Mouse (Mus musculus) hindbrain, embryonic 14.5 days (tissue): ENCODE data around the gene Grin2d. TPM values are rescaled to one million over a fixed set of nuclear protein-coding genes. Genes with fewer than 3 reads are reported as not detected.
"Not testable (repeated sequence)": the region's sequence is repeated elsewhere in the genome, so short reads cannot be mapped to it uniquely, and the experiment has no call there.

ENCODE experiments used
- ATAC-seq: fragments of 200-750 bp; cut with Nextera tagmentation; 2 replicates; pipeline ENCODE4 v1.8.0; 2017; ENCODE audit warnings: moderate number of reproducible peaks, mild to moderate bottlenecking, moderate TSS enrichment, moderate library complexity; ENCODE audit not compliant: low FRiP score
- DNase-seq: peaks from one replicate; pipeline ENCODE4 v3.0.0-alpha.2; 2015; ENCODE audit warnings: low spot score
- H3K27ac ChIP-seq: fragments of 300-500 bp; sonication (generic); 2 replicates; pipeline ENCODE4 v1.5.1; 2014; ENCODE audit warnings: mild to moderate bottlenecking, moderate library complexity
- H3K27me3 ChIP-seq: fragments of 300-500 bp; sonication (generic); 2 replicates; pipeline ENCODE4 v1.6.1; 2014; ENCODE audit warnings: mild to moderate bottlenecking, low read length, mixed read lengths; ENCODE audit not compliant: control insufficient read depth, insufficient read depth
- H3K36me3 ChIP-seq: fragments of 300-500 bp; sonication (generic); replicated peaks from 2 replicates; pipeline ENCODE4 v1.6.1; 2014; ENCODE audit not compliant: control insufficient read depth, insufficient read depth
- H3K4me1 ChIP-seq: fragments of 300-500 bp; sonication (generic); replicated peaks from 2 replicates; pipeline ENCODE4 v1.6.1; 2014; ENCODE audit warnings: antibody characterized with exemption, low read length, mixed read lengths; ENCODE audit not compliant: control insufficient read depth, insufficient read depth
- H3K4me2 ChIP-seq: fragments of 300-500 bp; sonication (generic); replicated peaks from 2 replicates; pipeline ENCODE4 v1.6.1; 2014; ENCODE audit warnings: mild to moderate bottlenecking, moderate library complexity
- H3K4me3 ChIP-seq: fragments of 300-500 bp; sonication (generic); replicated peaks from 2 replicates; pipeline ENCODE4 v1.5.1; 2014; ENCODE audit warnings: mild to moderate bottlenecking, low read length
- H3K9ac ChIP-seq: fragments of 300-500 bp; sonication (generic); 2 replicates; pipeline ENCODE4 v1.6.1; 2014
- H3K9me3 ChIP-seq: fragments of 300-500 bp; sonication (generic); 2 replicates; pipeline ENCODE4 v1.6.1; 2016; ENCODE audit warnings: low read length; ENCODE audit not compliant: control insufficient read depth
- WGBS: fragments of 180-500 bp; shearing (Covaris S2); extraction: QIAGEN DNeasy Blood & Tissue Kit; methylation state at CpG from one replicate; pipeline ENCODE4 v1.1.7; 2014; 5-methylcytosine and 5-hydroxymethylcytosine counted together
- polyA plus RNA-seq: library from polyadenylated mRNA; unstranded; fragments of >200 nt; fragmentation: Nextera tagmentation; extraction: Ambion mirVana; gene quantifications from 2 replicates; pipeline ENCODE4 v1.2.1, GENCODE M21; 2014

Gene Grin2d
- polyA plus RNA-seq, 1 experiment from 2014 or later, result 4.3 TPM

- Histone ChIP-seq H3K27ac (no peak overlapping the region), H3K4me3 (no peak overlapping the region), H3K9ac (no peak overlapping the region), H3K27me3 (no peaks in the 10 kb centered on the region), H3K9me3 (no peaks in the 10 kb centered on the region), H3K36me3 (peaks cover 6% of the 10 kb centered on the region; the same call in 1 of the 2 replicates), H3K4me1 (peaks cover 7% of the 10 kb centered on the region), H3K4me2 (no peak overlapping the region)
- ATAC-seq, result no peak
- DNase-seq, result no peak
- WGBS, result 85% methylated on average over 12 of the region's 12 CpGs
These were observed 24.4 kb upstream of the Grin2d start for GRCm38 (mm10) chr7:45902481-45903002.

GRCm38 (mm10) chr7:45901562-45901961 is 23.4 kb upstream of the Grin2d start:
- no peak overlapping the region for H3K4me3 ChIP-seq
- 57% methylated on average over 5 of the region's 5 CpGs for WGBS
- no peaks in the 10 kb centered on the region for H3K27me3 ChIP-seq
- H3K9me3 ChIP-seq, result no peaks in the 10 kb centered on the region
- no peak overlapping the region for H3K27ac ChIP-seq
- DNase-seq (no peak), ATAC-seq (no peak)
- no peak overlapping the region for H3K4me2 ChIP-seq
- no peak overlapping the region for H3K9ac ChIP-seq
- no peaks in the 10 kb centered on the region for H3K36me3 ChIP-seq
- H3K4me1 ChIP-seq, result peaks cover 13% of the 10 kb centered on the region

- not testable (repeated sequence) for H3K9ac ChIP-seq, H3K9me3 ChIP-seq, H3K36me3 ChIP-seq, DNase-seq, H3K27me3 ChIP-seq, ATAC-seq, H3K27ac ChIP-seq
- peak overlapping the region; percentile 52; the same call in 1 of the 2 replicates for H3K4me3 ChIP-seq
- WGBS, result 53% methylated on average over 4 of the region's 4 CpGs
- H3K4me2 ChIP-seq, result peak overlapping the region; percentile 99
- H3K4me1 ChIP-seq, result peaks cover 13% of the 10 kb centered on the region
These were observed 19.9 kb upstream of the Grin2d start for GRCm38 (mm10) chr7:45898125-45898524.

GRCm38 (mm10) chr7:45897258-45897757 is 19.1 kb upstream of the Grin2d start:
- no peaks in the 10 kb centered on the region for H3K36me3 ChIP-seq
- DNase-seq (no peak), ATAC-seq (peak; percentile 64)
- no peaks in the 10 kb centered on the region for H3K9me3 ChIP-seq
- H3K4me2 ChIP-seq, result peak overlapping the region; percentile 99
- peak overlapping the region; percentile 77 for H3K27ac ChIP-seq
- no peaks in the 10 kb centered on the region for H3K27me3 ChIP-seq
- peaks cover 13% of the 10 kb centered on the region for H3K4me1 ChIP-seq
- peak overlapping the region; percentile 52 for H3K4me3 ChIP-seq
- WGBS, result 2% methylated on average over 19 of the region's 19 CpGs
- H3K9ac ChIP-seq, result peak overlapping the region; percentile 71

- 1% methylated on average over 40 of the region's 40 CpGs for WGBS
- Histone ChIP-seq H3K4me2 (peak within 1 kb of the TSS; percentile 99), H3K4me1 (peaks cover 13% of the 10 kb centered on the region), H3K27me3 (no peaks in the 10 kb centered on the region), H3K27ac (peak within 1 kb of the TSS; percentile 77), H3K36me3 (no peaks in the 10 kb centered on the region), H3K4me3 (peak within 1 kb of the TSS; percentile 52), H3K9ac (peak within 1 kb of the TSS; percentile 71), H3K9me3 (no peaks in the 10 kb centered on the region)
- DNase-seq (peak; percentile 99), ATAC-seq (peak; percentile 92)
These were observed 18.5 kb upstream of the Grin2d start, which contains the start of the genes Syngr4 and Tmem143 for GRCm38 (mm10) chr7:45896517-45897257. Gene Syngr4 (minus strand): TSS chr7:45896714. Gene Tmem143 (plus strand): TSS chr7:45896941.

- Histone ChIP-seq H3K4me2 (peak overlapping the region; percentile 99), H3K4me1 (peaks cover 13% of the 10 kb centered on the region), H3K9me3 (no peaks in the 10 kb centered on the region), H3K36me3 (no peaks in the 10 kb centered on the region), H3K4me3 (peak overlapping the region; percentile 52), H3K27ac (no peak overlapping the region), H3K9ac (no peak overlapping the region), H3K27me3 (no peaks in the 10 kb centered on the region)
- ATAC-seq (peak; percentile 5; the same call in 1 of the 2 replicates), DNase-seq (no peak)
- 73% methylated on average over 6 of the region's 6 CpGs for whole genome bisulfite sequencing
These were observed 17.8 kb upstream of the Grin2d start for GRCm38 (mm10) chr7:45895931-45896516.

- no peak for DNase-seq
- Histone ChIP-seq H3K27ac (no peak overlapping the region), H3K27me3 (no peaks in the 10 kb centered on the region), H3K36me3 (no peaks in the 10 kb centered on the region), H3K4me3 (no peak overlapping the region), H3K9me3 (no peaks in the 10 kb centered on the region), H3K4me1 (peaks cover 7% of the 10 kb centered on the region), H3K4me2 (no peak overlapping the region), H3K9ac (no peak overlapping the region)
- whole genome bisulfite sequencing, result 81% methylated on average over 2 of the region's 2 CpGs
- no peak for ATAC-seq
These were observed 14.5 kb upstream of the Grin2d start for GRCm38 (mm10) chr7:45892651-45893050.

GRCm38 (mm10) chr7:45887246-45887645 is 9.1 kb upstream of the Grin2d start:
- H3K4me3 ChIP-seq, result no peak overlapping the region
- no peaks in the 10 kb centered on the region for H3K27me3 ChIP-seq
- peaks cover 38% of the 10 kb centered on the region for H3K36me3 ChIP-seq
- 59% methylated on average over 3 of the region's 3 CpGs for WGBS
- no peaks in the 10 kb centered on the region for H3K9me3 ChIP-seq
- H3K4me1 ChIP-seq, result no peaks in the 10 kb centered on the region
- H3K27ac ChIP-seq, result no peak overlapping the region
- ATAC-seq (no peak), DNase-seq (no peak)
- H3K4me2 ChIP-seq, result no peak overlapping the region
- H3K9ac ChIP-seq, result no peak overlapping the region

GRCm38 (mm10) chr7:45881011-45881410 is 2.8 kb upstream of the Grin2d start:
- Histone ChIP-seq H3K9ac (no peak overlapping the region), H3K4me1 (no peaks in the 10 kb centered on the region), H3K9me3 (no peaks in the 10 kb centered on the region), H3K27ac (no peak overlapping the region), H3K4me3 (no peak overlapping the region), H3K36me3 (peaks cover 99% of the 10 kb centered on the region), H3K4me2 (no peak overlapping the region), H3K27me3 (no peaks in the 10 kb centered on the region)
- DNase-seq (no peak), ATAC-seq (no peak)
- 96% methylated on average over 2 of the region's 2 CpGs for WGBS
